Mouse (Mus musculus) heart, embryonic 14.5 days (tissue): ENCODE results near the gene 1700023F06Rik. TPM values are rescaled to one million over a fixed set of nuclear protein-coding genes. Genes with fewer than 3 reads are reported as not detected.

Experiments
- ATAC-seq: fragments of 200-750 bp; cut with Nextera tagmentation; 2 replicates; pipeline ENCODE4 v1.8.0; 2017; ENCODE audit warnings: low read depth, moderate TSS enrichment; ENCODE audit not compliant: insufficient number of reproducible peaks, insufficient read depth, low FRiP score
- H3K27ac ChIP-seq, 2 experiments: fragments of 200-500 bp in 1 of 2; fragments of 300-500 bp in 1 of 2; sonication (generic) in 1 of 2; replicated peaks in 1 of 2; 2 replicates each; pipeline ENCODE4 v1.5.1; 2012 to 2014; ENCODE audit warnings: low read depth in 2 of 2, low read length in 2 of 2, control low read depth in 1 of 2, mild to moderate bottlenecking in 1 of 2, mixed read lengths in 1 of 2; ENCODE audit not compliant: control insufficient read depth in 1 of 2, insufficient read depth in 1 of 2
- H3K27me3 ChIP-seq: fragments of 300-500 bp; sonication (generic); 2 replicates; pipeline ENCODE4 v1.6.1; 2014; ENCODE audit warnings: mild to moderate bottlenecking, low read length, control low read depth; ENCODE audit not compliant: control insufficient read depth, insufficient read depth
- H3K36me3 ChIP-seq: fragments of 300-500 bp; sonication (generic); 2 replicates; pipeline ENCODE4 v1.6.1; 2014; ENCODE audit warnings: mild to moderate bottlenecking, control low read depth, low read length, mixed read lengths; ENCODE audit not compliant: control insufficient read depth, insufficient read depth
- H3K4me1 ChIP-seq, 2 experiments: fragments of 200-500 bp in 1 of 2; fragments of 300-500 bp in 1 of 2; sonication (generic) in 1 of 2; 2 replicates each; pipeline ENCODE4 v1.6.1; 2012 to 2014; ENCODE audit warnings: low read length in 2 of 2, control low read depth in 1 of 2, mixed read lengths in 1 of 2; ENCODE audit not compliant: control insufficient read depth in 2 of 2, insufficient read depth in 2 of 2
- H3K4me2 ChIP-seq: fragments of 300-500 bp; sonication (generic); 2 replicates; pipeline ENCODE4 v1.6.1; 2014; ENCODE audit warnings: mild to moderate bottlenecking, low read length
- H3K4me3 ChIP-seq, 2 experiments: fragments of 200-500 bp in 1 of 2; fragments of 300-500 bp in 1 of 2; sonication (generic) in 1 of 2; 2 replicates each; pipeline ENCODE4 v1.5.1; 2012 to 2014; ENCODE audit warnings: low read length in 2 of 2, mild to moderate bottlenecking in 2 of 2, control low read depth in 1 of 2, low read depth in 1 of 2, moderate library complexity in 1 of 2; ENCODE audit not compliant: control insufficient read depth in 1 of 2, insufficient read depth in 1 of 2
- H3K9ac ChIP-seq: fragments of 300-500 bp; sonication (generic); 2 replicates; pipeline ENCODE4 v1.6.1; 2014; ENCODE audit warnings: mild to moderate bottlenecking, low read length
- H3K9me3 ChIP-seq: fragments of 300-500 bp; sonication (generic); 2 replicates; pipeline ENCODE4 v1.6.1; 2016; ENCODE audit warnings: low read length, control low read depth; ENCODE audit not compliant: control insufficient read depth
- WGBS: fragments of 180-500 bp; shearing (Covaris S2); extraction: QIAGEN DNeasy Blood & Tissue Kit; methylation state at CpG from one replicate; pipeline ENCODE4 v1.1.7; 2014; 5-methylcytosine and 5-hydroxymethylcytosine counted together
- polyA plus RNA-seq: library from polyadenylated mRNA; unstranded; fragments of >200 nt; fragmentation: Nextera tagmentation; extraction: Ambion mirVana; gene quantifications from 2 replicates; pipeline ENCODE4 v1.2.1, GENCODE M21; 2014

The 1700023F06Rik gene
- polyA plus RNA-seq, 1 experiment from 2014 or later: 0.30 TPM

- no peaks in the 10 kb centered on the region for H3K36me3 ChIP-seq
- H3K4me1 ChIP-seq: no peaks in the 10 kb centered on the region
- no peak overlapping the region for H3K4me2 ChIP-seq
- no peak for ATAC-seq
- H3K27me3 ChIP-seq: peaks cover 6% of the 10 kb centered on the region
- WGBS: 29% methylated on average over 2 of the region's 2 CpGs
- no peak overlapping the region for H3K4me3 ChIP-seq
- H3K9me3 ChIP-seq: no peaks in the 10 kb centered on the region
- no peak overlapping the region for H3K27ac ChIP-seq
- no peak overlapping the region for H3K9ac ChIP-seq
Observed at GRCm38 (mm10) chr11:103184891-103185290, 23.5 kb downstream of the 1700023F06Rik start.

DNA sequence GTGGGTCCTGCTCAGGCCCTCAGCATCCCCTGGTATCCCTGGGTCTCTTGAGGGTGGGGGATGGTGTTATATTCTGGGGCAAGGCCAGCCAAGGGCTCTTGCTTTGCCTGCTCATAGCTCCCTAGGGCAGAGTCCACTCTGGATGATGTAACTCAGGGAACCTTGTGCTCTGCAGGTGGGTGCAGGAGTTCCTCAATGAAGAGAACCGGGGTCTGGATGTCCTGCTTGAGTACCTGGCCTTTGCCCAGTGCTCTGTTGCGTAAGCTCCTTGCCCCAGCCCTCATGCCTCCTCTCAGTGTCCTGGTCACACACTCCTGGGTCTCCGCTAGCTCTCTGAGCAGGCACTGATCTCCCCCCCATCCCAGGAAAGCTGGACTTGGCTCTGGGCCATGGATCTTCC lies 26.4 kb downstream of the 1700023F06Rik start:
- Histone ChIP-seq H3K4me2 (no peak overlapping the region), H3K27me3 (peaks cover 5% of the 10 kb centered on the region; the same call in 1 of the 2 replicates), H3K27ac (no peak overlapping the region), H3K4me1 (peaks cover 12 to 14% of the 10 kb centered on the region in 2 experiments), H3K4me3 (no peak overlapping the region), H3K9ac (no peak overlapping the region), H3K36me3 (no peaks in the 10 kb centered on the region), H3K9me3 (no peaks in the 10 kb centered on the region)
- ATAC-seq: no peak
- 68% methylated on average over 3 of the region's 3 CpGs for WGBS

DNA sequence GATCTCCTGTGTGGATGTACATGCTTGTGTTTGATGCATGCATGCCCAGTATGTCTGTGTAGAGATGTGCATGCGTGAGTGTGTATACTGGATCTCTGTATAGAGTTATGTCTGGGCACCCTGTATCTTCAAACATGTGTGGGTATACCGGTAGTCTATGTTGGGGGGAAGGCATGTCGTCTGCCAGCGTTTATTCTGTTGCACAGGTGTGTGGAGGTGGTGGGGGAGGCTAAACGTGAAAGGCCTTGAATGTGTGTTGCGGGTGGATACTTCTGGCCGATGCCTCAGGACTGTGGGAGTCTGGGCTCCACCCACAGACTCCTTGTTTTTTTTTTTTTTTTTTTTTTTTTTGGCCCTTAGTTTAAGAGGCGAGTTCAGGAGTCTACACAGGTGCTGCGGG lies 27.0 kb downstream of the 1700023F06Rik start:
- peaks cover 16 to 18% of the 10 kb centered on the region in 2 experiments for H3K4me1 ChIP-seq
- 73% methylated on average over 9 of the region's 9 CpGs for WGBS
- peaks cover 5% of the 10 kb centered on the region; the same call in 1 of the 2 replicates for H3K27me3 ChIP-seq

DNA sequence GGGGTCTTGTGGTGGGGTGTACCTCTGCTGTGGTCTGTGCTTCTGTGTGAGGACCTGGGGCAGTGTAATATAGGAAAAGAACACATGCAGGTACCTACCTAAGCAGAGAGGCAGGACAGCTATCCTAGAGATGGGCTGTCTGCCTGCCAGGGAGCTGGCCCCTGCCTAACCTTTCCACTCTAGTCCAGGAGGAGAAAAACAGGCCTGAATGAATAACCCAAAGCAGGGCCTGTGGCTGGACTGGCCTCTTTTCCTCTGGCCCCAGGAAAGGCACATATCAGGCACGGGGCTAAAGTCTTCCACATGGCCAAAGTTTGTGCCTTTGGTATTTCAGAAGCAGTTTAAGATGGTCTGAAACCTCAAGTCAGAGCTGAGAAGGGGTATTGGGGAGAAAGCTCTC lies 27.9 kb downstream of the 1700023F06Rik start:
- Histone ChIP-seq H3K4me1 (peaks cover 16 to 18% of the 10 kb centered on the region in 2 experiments), H3K27me3 (peaks cover 5% of the 10 kb centered on the region; the same call in 1 of the 2 replicates), H3K36me3 (no peaks in the 10 kb centered on the region), H3K9ac (no peak overlapping the region), H3K9me3 (no peaks in the 10 kb centered on the region), H3K4me2 (no peak overlapping the region), H3K27ac (no peak overlapping the region), H3K4me3 (no peak overlapping the region)
- WGBS: 77% methylated on average over 1 of the region's 1 CpGs
- ATAC-seq: no peak

More for the DNA sequence above, 27.0 kb downstream of the 1700023F06Rik start:
- H3K36me3 ChIP-seq: no peaks in the 10 kb centered on the region
- no peaks in the 10 kb centered on the region for H3K9me3 ChIP-seq
- H3K4me2 ChIP-seq: no peak overlapping the region
- H3K27ac ChIP-seq: no peak overlapping the region
- no peak overlapping the region for H3K9ac ChIP-seq
- no peak for ATAC-seq
- no peak overlapping the region for H3K4me3 ChIP-seq

- Histone ChIP-seq H3K4me1 (peaks cover 18 to 26% of the 10 kb centered on the region in 2 experiments), H3K9me3 (no peaks in the 10 kb centered on the region), H3K27ac (no peak overlapping the region), H3K4me2 (no peak overlapping the region), H3K9ac (no peak overlapping the region), H3K27me3 (peaks cover 5% of the 10 kb centered on the region; the same call in 1 of the 2 replicates), H3K36me3 (no peaks in the 10 kb centered on the region), H3K4me3 (no peak overlapping the region)
- 88% methylated on average over 8 of the region's 8 CpGs for WGBS
- no peak for ATAC-seq
Observed at GRCm38 (mm10) chr11:103178748-103179147, 29.6 kb downstream of the 1700023F06Rik start.

GRCm38 (mm10) chr11:103177815-103178485 lies 30.4 kb downstream of the 1700023F06Rik start:
- Histone ChIP-seq H3K9me3 (no peaks in the 10 kb centered on the region), H3K4me2 (peak overlapping the region; percentile 29; the same call in 1 of the 2 replicates), H3K4me1 (peaks cover 18 to 26% of the 10 kb centered on the region in 2 experiments), H3K9ac (0 out of 2 replicates have a peak overlapping the region, but pooled peaks have one; percentile 36), H3K36me3 (no peaks in the 10 kb centered on the region), H3K4me3 (no peak overlapping the region), H3K27me3 (peaks cover 4% of the 10 kb centered on the region; the same call in 1 of the 2 replicates), H3K27ac (peak overlapping the region; percentile 34 to 64; a peak in 2 of 4 replicates)
- ATAC-seq: no peak
- WGBS: 79% methylated on average over 15 of the region's 15 CpGs

DNA sequence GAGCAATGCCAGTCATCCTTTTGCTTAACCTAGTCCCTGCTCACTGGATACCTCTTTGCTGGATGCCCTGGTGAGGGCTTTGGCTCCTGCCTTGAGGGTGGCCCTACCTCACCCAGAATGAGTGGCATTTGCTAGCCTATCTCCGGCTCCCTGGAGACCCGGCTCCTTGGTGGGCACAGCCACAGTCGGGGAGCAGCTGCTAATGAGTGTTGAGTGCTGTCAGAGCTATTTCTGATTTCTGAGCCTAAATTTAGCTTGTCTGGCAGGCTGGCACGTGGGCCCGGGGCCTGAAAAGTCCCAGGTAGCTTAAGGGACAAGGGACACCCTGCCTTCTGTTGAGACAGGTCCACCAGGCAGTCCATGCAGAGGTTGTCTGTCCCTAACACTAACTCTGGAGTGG lies 31.1 kb downstream of the 1700023F06Rik start:
- ATAC-seq: peak; percentile 34; the same call in 1 of the 2 replicates
- Histone ChIP-seq H3K27me3 (no peaks in the 10 kb centered on the region; the same call in 1 of the 2 replicates), H3K4me2 (peak overlapping the region; percentile 29), H3K27ac (peak overlapping the region; percentile 34 to 64), H3K4me3 (no peak overlapping the region), H3K9ac (peak overlapping the region; percentile 36; the same call in 1 of the 2 replicates), H3K9me3 (no peaks in the 10 kb centered on the region), H3K36me3 (no peaks in the 10 kb centered on the region), H3K4me1 (peaks cover 21 to 31% of the 10 kb centered on the region in 2 experiments)
- WGBS: 24% methylated on average over 5 of the region's 5 CpGs
